Mouse (Mus musculus): ENCODE data around the gene Il15.

Gene Il15

GRCm38 (mm10) chr8:82402686-82403330 lies at the start of gene Il15:
TSS of gene Il15 (minus strand) at chr8:82403222.
- in situ Hi-C loops (cut with MboI; ENCODE audit: unreplicated experiment in 2 of 2) = no loop called here

DNA sequence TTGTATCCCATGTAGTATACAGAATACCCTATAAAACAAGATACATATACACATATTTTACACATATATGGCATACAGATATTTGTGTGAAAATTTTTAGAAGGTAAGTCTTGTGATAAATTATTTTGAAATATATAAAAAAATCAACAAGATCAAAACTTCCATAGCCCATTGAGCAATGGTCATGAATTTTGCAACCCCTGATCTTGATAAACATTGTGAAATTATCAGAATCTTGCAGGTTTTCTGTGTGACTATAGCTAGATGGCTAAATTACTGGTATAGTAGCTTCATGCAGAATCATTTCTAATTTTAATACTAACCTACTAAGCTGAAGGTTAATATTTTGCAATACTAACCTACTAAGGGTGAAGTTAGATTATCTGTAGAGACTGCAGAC lies 41.9 kb upstream of the Il15 start:
- in situ Hi-C loops (cut with MboI; ENCODE audit: unreplicated experiment in 2 of 2) = no loop called here

DNA sequence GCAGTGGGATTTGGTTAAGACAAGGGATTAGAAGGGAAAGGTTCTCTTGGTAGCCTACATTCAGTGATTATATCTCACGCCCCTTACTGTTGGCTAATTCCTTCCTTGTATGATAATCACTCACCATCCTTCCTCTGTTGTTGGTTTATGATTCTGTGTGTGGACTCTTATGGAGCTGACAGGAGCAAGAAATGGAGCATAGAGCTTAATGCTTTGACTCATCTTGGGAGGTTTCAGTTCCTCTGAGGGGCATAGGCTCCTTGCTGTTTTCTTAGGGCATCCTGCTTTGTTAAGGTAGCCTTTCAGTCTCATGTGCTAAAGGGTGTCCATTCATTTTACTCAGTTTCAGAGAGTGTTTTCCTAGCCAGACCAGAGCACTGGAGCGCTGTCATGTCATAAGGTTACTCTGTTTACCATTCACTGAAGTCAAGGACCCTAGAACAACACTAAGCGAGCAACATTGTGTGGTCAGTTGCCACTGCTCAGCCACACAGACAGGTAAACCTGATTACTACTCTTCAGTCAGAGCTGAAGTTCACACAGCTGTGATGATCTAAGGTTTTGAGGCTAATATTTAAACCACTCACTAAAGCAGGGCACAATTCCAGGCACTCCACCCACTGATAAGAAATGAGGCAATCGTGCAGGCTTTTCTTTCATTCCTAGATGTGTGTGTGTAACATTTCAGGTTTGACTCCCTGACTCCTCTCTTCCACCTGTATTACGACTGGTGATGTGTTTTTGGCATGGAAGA lies 13.7 kb upstream of the Il15 start:
- in situ Hi-C loops (cut with MboI; ENCODE audit: unreplicated experiment in 2 of 2) = no loop called here

DNA sequence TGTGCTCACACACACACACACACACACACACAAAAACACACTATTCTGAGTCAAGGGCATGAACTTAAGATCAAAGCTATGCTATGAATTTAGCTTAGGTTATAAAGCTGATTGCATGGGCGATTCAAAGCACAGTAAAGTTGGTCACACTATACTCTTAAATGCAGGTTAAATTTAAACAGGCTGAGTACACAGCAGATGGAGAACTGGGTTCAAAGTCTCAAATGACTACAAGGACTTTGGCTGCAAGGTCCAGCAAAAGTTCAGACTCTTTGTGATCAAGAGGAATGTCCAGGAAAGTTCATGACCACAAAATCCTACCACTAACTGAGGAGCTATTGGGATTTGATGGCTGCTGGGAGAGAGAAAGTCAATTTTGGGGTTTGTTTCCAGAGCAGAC lies 12.5 kb upstream of the Il15 start:
- in situ Hi-C loops (cut with MboI; ENCODE audit: unreplicated experiment in 2 of 2) = no loop called here

DNA sequence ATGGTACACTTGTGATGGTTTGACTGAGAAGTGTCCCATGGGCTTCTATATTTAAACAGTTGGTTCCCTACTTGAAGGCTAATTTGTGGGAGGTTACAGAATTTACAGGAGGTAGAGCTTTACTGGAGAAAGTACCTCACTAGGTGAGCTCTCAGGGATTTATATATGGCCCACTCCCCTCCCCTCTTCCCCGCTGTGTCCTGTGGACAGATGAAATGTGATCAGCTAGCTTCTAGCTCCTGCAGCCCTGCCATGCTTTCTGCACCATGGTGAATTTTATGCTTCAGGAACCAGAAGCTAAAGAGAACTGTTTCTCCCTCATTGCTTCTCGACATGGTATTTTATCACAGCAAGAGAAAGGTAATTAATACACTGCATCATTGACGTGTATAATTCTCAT lies 7.1 kb upstream of the Il15 start:
- in situ Hi-C loops (cut with MboI; ENCODE audit: unreplicated experiment in 2 of 2) = no loop called here

- in situ Hi-C loops (cut with MboI; ENCODE audit: unreplicated experiment in 2 of 2) = no loop called here
These were observed 4.0 kb upstream of the Il15 start for GRCm38 (mm10) chr8:82407060-82407459.

DNA sequence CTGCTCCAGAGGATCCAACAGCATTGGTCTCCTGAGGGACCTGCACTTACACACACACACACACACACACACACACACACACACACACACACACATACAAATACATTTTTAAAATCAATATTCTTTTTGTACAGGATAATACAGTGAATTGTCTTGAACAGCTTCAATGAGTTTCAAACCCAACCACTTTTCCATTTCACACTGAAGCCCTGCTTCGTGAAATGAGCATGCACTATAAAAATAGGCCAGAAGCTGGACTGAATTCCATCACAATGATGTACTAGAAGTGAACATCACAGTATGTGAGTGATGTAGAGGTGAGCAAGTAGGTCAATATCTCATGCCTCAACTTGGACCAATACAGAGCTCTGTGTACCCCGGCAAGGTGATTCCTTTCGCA lies 1.0 kb upstream of the Il15 start:
- in situ Hi-C loops (cut with MboI; ENCODE audit: unreplicated experiment in 2 of 2) = no loop called here

DNA sequence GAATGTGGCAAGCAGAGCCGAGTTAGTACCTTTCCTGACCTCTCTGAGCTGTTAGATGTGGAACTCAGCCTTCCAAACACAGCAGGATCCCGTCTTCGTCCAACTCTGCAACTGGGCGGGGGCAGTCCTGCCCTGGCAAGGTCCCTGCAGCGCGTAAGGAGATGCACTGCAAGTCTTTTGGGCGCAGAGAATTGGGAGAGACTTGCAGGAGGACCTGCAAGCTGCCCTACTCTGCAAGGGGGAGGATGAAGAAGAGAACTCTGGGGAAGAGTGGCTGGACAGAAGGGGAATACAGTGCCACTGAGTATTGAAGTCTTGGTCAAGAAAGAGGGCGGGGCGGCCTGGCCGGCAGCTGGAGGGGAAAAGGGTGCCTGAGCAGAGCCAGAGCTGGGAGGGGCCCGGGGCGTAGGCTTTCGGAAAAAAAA lies 749 bp downstream of the Il15 start:
- in situ Hi-C loops (cut with MboI; ENCODE audit: unreplicated experiment in 2 of 2) = no loop called here

DNA sequence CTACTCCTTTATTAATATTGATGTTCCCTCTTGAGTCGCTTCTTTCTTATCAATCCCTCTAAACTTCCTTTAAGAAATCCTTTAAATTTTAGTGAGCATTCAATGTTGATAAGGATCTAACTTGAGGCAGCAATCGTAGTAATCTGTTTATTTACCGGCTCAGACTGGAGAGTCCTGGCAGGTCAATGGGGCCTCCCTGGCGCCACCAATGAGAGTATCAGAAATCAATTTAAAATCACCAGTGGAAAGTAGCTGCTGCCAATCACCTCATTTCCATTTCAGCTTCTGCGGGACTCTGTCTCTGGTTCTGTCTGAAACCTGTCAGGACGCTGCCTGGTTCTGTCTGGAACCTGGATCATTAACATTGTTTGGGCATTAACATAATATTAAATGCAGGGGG lies 1.5 kb downstream of the Il15 start:
- in situ Hi-C loops (cut with MboI; ENCODE audit: unreplicated experiment in 2 of 2) = no loop called here

- in situ Hi-C loops (cut with MboI; ENCODE audit: unreplicated experiment in 2 of 2) = no loop called here
These were observed 2.0 kb downstream of the Il15 start for GRCm38 (mm10) chr8:82401059-82401458.

DNA sequence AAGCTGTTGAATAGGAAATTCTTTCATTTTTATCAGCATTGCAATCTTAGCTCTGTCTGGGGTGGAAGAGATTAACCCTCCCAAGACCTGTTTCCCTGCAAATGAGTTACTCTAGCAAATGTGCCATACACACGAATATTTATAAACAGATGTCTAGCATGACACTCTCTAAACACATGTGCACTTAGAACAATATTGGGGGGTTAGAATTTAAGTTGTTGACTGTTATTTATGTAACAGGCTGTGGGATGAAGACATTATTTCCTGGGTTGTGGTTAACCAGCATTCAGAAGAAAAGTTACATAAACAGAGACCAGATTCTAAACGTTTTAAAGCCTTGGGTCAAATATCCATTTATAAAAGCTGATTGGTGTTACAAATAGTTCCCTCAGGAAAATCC lies 2.6 kb downstream of the Il15 start:
- in situ Hi-C loops (cut with MboI; ENCODE audit: unreplicated experiment in 2 of 2) = no loop called here

DNA sequence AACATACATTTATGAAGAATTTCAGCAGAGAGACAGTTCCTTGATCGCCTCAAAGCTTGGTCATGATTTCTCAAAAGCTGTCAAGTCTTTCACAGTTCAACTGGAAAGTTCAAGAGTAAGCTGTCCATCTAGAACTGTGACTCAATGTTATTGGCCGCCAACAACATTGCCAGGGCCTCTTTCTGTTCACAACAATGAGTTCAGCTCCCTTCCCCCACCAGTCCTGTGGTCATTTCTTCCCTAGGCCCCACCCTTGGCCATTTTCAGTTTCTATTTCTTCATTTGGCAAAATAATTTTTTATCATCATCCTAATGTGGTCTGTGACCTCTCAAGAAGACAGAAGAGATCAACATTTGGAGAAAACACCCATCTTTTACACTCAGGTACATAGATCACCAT lies 4.5 kb downstream of the Il15 start:
- in situ Hi-C loops (cut with MboI; ENCODE audit: unreplicated experiment in 2 of 2) = no loop called here

DNA sequence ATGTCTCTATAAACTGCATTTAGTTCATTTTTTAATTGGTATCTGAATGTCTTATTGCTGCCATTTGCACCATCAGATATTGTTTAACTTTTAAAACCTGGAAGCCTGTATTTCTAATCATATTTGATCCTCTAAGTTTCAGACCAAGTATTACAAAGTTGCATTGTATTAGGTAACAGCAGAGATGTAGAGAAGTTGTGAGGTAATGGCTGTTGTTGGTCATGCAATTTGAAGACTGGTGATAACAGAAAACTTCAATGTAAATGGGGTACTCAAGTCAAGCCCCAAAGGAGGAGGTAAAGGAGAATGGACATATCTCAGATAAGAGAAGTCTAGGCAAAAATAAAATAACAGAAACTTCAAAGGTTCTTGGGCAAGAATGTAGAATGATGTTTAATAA lies 11.8 kb downstream of the Il15 start:
- in situ Hi-C loops (cut with MboI; ENCODE audit: unreplicated experiment in 2 of 2) = no loop called here

DNA sequence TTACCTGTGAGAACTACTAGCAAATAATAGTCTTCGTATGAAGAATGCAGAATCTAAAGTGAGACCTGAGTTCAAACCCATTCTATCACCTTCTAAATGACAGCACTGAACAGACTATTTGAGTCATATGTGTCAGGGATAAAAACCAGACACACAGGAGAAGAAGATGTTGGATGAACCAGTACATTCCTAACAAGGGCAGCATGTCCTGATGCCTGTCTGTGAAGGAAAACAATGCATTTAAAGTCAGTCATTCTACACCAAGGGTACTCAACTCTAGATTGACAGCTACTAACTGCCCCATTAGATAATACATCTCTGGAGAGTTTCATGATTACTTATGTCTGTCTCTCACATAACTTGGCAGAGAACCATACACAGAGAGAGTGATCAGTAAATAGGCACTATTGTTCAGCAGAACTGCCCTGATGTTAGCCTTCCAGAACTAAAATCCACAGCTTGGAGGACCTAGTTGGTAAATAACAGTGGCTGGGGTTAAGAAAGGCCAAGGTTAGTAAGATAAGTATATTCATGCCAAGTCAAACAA lies 14.6 kb downstream of the Il15 start:
- in situ Hi-C loops (cut with MboI; ENCODE audit: unreplicated experiment in 2 of 2) = no loop called here

- in situ Hi-C loops (cut with MboI; ENCODE audit: unreplicated experiment in 2 of 2) = no loop called here
These were observed 15.4 kb downstream of the Il15 start for GRCm38 (mm10) chr8:82387614-82388013.

GRCm38 (mm10) chr8:82385867-82386266 lies 17.2 kb downstream of the Il15 start:
- in situ Hi-C loops (cut with MboI; ENCODE audit: unreplicated experiment in 2 of 2) = no loop called here

GRCm38 (mm10) chr8:82384458-82385234 lies 18.4 kb downstream of the Il15 start:
- in situ Hi-C loops (cut with MboI; ENCODE audit: unreplicated experiment in 2 of 2) = no loop called here

GRCm38 (mm10) chr8:82383346-82383745 lies 19.7 kb downstream of the Il15 start:
- in situ Hi-C loops (cut with MboI; ENCODE audit: unreplicated experiment in 2 of 2) = no loop called here

DNA sequence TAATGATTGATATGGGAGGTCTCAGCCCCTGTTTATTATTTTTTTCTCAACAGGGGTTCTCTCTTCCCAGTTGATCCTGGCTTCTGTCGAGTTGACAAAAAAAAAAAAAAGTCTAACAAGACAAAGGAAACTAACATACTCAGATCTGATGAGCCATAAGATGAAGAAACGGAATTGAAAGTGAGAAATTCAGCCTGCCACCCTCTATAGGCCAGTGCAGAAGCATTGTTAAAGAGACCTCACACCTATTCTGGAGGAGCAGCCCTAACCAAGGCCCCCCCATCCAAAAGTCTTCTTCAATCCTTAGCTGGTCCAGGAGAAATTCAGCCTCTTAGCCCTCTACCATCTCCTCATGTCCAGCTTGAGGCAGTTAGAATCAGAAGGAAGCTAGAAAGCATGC lies 20.7 kb downstream of the Il15 start:
- in situ Hi-C loops (cut with MboI; ENCODE audit: unreplicated experiment in 2 of 2) = no loop called here

GRCm38 (mm10) chr8:82374470-82374869 lies 28.6 kb downstream of the Il15 start:
- in situ Hi-C loops (cut with MboI; ENCODE audit: unreplicated experiment in 2 of 2) = loop anchor here (25.0 kb wide), 2 partner anchors 838 to 1088 kb away; partner anchors contain the start of gene Scoc (in 1 of the 2)

DNA sequence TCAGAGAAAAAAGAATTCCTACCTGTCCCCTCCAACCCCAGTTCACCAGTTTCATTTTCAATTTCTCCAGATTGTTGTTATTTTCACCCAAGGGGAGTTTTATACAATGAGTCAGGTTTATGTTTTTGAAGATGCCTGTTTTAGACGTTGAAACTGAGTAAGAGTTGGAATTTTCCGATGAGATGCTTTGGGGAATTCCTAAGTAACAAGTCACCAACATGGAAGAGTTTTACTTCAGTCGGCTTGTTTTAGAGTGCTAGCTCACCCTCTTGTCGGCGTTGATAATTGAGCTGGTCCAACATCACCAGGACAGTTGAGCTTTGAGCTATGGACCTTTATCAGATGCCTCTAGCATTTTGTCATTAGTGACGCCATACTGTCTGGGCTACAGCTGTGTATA lies 30.2 kb downstream of the Il15 start:
- in situ Hi-C loops (cut with MboI; ENCODE audit: unreplicated experiment in 2 of 2) = loop anchor here (25.0 kb wide), 2 partner anchors 839 to 1089 kb away; partner anchors contain the start of gene Scoc (in 1 of the 2)
